Mouse (Mus musculus): ENCODE results near the gene Pomc. TPM values are rescaled to one million over a fixed set of nuclear protein-coding genes. Genes with fewer than 3 reads are reported as not detected.

Pomc gene
- total and polyA plus RNA-seq, 3 experiments: 2.5 to 3.5 (median 2.8) TPM

DNA sequence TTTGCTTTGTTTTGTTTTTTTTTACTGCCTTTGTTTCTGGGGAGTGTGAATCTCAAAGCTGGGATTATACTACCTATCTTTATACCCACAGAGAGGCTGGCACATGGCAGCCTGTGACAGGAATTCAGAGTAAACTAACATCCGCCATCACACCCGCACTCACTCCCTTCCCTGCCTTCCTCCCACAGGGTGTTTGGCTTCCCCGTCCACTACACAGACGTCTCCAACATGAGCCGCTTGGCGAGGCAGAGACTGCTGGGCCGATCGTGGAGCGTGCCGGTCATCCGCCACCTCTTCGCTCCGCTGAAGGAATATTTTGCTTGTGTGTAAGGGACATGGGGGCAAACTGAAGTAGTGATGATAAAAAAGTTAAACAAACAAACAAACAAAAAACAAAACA, 47.3 kb upstream of the Pomc start:
- peaks cover 41 to 92% of the 10 kb centered on the region in 2 experiments for H3K36me3 ChIP-seq (replicated peaks in 1 of 2; ENCODE audit: control insufficient read depth in 1 of 2, insufficient read depth in 1 of 2, low read length in 1 of 2)
- H3K27ac ChIP-seq (ENCODE audit: insufficient read depth, low read depth): no peak overlapping the region
- no peak overlapping the region for H3K4me3 ChIP-seq (replicated peaks in 1 of 3; ENCODE audit: low read depth in 2 of 3, low read length in 2 of 3, poor library complexity in 1 of 3)
- H3K4me2 ChIP-seq (ENCODE audit: insufficient read depth, low read depth, poor library complexity, severe bottlenecking): no peak overlapping the region
- H3K4me1 ChIP-seq (ENCODE audit: control insufficient read depth in 1 of 2, insufficient read depth in 2 of 2): no peaks in the 10 kb centered on the region
- H3K9me3 ChIP-seq (replicated peaks; ENCODE audit: low read length): no peaks in the 10 kb centered on the region
- TF ChIP-seq GABPA (IDR thresholded peaks at IDR 0.05; ENCODE audit: insufficient replicate concordance, low read depth, low read length): no peak
- no peak for TF ChIP-seq NELFE (IDR thresholded peaks at IDR 0.05; ENCODE audit: low read depth, low read length)
- no peak for TF ChIP-seq EP300 (IDR thresholded peaks at IDR 0.05; ENCODE audit: low read length)
- TF ChIP-seq POLR2AphosphoS2 (IDR thresholded peaks at IDR 0.05; ENCODE audit: low read depth, low read length): no peak
- no peak for TF ChIP-seq ETS1 (conservative IDR thresholded peaks at IDR 0.05; ENCODE audit: low read depth, low read length)
- no peak for TF ChIP-seq E2F4 (IDR thresholded peaks at IDR 0.05; ENCODE audit: insufficient replicate concordance, low read depth, low read length)
- no peak for TF ChIP-seq CTCF (conservative IDR thresholded peaks at IDR 0.05 in 1 of 2, IDR thresholded peaks at IDR 0.05 in 1 of 2; ENCODE audit: low read depth in 2 of 2, low read length in 2 of 2)
- DNase-seq (ENCODE audit: extremely low read depth): no peak
- no peaks in the 10 kb centered on the region for H3K27me3 ChIP-seq (replicated peaks)
- no peak overlapping the region for H3K9ac ChIP-seq (ENCODE audit: insufficient read depth, low read depth)
- dilution Hi-C loops (cut with MboI; ENCODE audit: extremely low pct_ligation_motif_present, extremely low pct_unique_long_range_greater_than_20kb, low sequenced_read_pairs) (no loop called here), in situ Hi-C loops (cut with MboI; ENCODE audit: low pct_ligation_motif_present, low pct_unique_long_range_greater_than_20kb, low sequenced_read_pairs) (no loop called here)
- no peaks in the 10 kb centered on the region for H3K79me2 ChIP-seq (replicated peaks; ENCODE audit: control insufficient read depth, extremely low read depth, insufficient read depth, poor library complexity, severe bottlenecking)

DNA sequence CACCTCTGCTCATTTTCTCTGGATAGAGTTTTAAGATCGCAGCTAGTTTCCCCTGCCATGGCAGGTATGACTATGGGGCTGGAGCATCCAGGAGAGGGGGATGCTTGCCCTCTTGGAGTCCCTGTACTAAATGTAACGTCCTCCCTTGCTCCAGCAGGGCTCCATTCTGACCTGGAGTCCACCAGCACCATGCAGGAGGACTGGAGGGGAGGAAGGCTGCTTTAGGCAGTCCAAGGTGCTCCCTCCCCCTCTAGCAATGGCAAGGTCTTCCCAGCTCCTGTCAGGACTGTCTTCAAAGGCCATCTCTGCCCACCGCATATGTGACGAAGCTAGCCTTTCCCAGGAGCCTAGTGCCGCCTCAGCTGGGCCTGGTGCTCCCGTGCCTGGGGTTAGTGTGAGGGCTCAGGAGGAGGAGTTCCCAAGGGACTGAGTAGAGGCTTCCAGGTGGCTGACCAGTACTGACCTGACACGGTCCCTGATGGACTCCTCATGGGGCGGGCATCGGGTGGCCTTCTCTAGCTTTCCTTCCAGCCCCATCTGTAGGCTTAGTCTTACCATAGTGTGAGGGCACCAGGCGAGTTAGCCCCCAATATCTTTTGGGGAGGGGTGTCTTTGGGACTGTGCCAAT, 44.2 kb upstream of the Pomc start:
- TF ChIP-seq ZNF384 (IDR thresholded peaks at IDR 0.05; ENCODE audit: low read depth, low read length) (no peak), ZC3H11A (IDR thresholded peaks at IDR 0.05; ENCODE audit: low read depth, low read length) (no peak), KAT2A (IDR thresholded peaks at IDR 0.05; ENCODE audit: insufficient replicate concordance, low read length) (no peak), BHLHE40 (IDR thresholded peaks at IDR 0.05; ENCODE audit: low read depth, low read length) (no peak), GABPA (IDR thresholded peaks at IDR 0.05; ENCODE audit: insufficient replicate concordance, low read depth, low read length) (no peak)
- H3K4me1 ChIP-seq (ENCODE audit: control insufficient read depth in 1 of 2, insufficient read depth in 2 of 2): no peaks in the 10 kb centered on the region
- peaks cover 22 to 88% of the 10 kb centered on the region in 2 experiments for H3K36me3 ChIP-seq (replicated peaks in 1 of 2; ENCODE audit: control insufficient read depth in 1 of 2, insufficient read depth in 1 of 2, low read length in 1 of 2)
- no peak overlapping the region for H3K4me3 ChIP-seq (replicated peaks in 1 of 3; ENCODE audit: low read depth in 2 of 3, low read length in 2 of 3, poor library complexity in 1 of 3)
- dilution Hi-C loops (cut with MboI; ENCODE audit: extremely low pct_ligation_motif_present, extremely low pct_unique_long_range_greater_than_20kb, low sequenced_read_pairs): no loop called here
- DNase-seq (ENCODE audit: extremely low read depth): no peak
- H3K79me2 ChIP-seq (replicated peaks; ENCODE audit: control insufficient read depth, extremely low read depth, insufficient read depth, poor library complexity, severe bottlenecking): no peaks in the 10 kb centered on the region
- no peaks in the 10 kb centered on the region for H3K27me3 ChIP-seq (replicated peaks)
- no peaks in the 10 kb centered on the region for H3K9me3 ChIP-seq (replicated peaks; ENCODE audit: low read length)
- H3K9ac ChIP-seq (ENCODE audit: insufficient read depth, low read depth): no peak overlapping the region
- no peak overlapping the region for H3K27ac ChIP-seq (ENCODE audit: insufficient read depth, low read depth)
- no peak overlapping the region for H3K4me2 ChIP-seq (ENCODE audit: insufficient read depth, low read depth, poor library complexity, severe bottlenecking)
- in situ Hi-C loops (cut with MboI; ENCODE audit: low pct_ligation_motif_present, low pct_unique_long_range_greater_than_20kb, low sequenced_read_pairs): no loop called here

DNA sequence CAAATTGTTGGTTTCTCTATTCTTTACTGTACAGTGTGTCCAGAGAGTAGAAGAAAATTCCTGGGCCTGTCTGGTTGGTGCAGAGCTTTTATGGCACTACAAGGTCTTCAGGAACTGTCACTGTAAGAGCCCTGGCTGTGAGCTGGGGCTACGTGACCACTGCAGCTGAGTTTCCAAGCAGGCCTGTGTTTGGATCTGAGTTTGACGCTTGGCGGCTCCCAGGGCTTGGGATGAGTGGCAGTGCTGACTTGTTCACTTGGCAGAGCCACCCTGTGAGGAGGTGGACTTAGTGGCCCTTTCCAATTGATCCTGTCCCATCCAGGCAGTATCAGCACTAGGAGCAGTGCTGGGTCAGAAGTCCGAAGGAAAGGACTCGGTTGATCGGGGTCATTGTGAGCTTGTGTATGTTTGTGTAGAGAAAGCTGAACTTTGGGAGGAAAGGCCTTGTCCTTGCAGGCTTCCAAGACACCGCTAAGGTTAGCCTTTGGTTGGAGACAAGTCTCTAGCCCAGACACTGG, 42.9 kb upstream of the Pomc start:
- Histone ChIP-seq H3K4me3 (replicated peaks in 1 of 3; ENCODE audit: low read depth in 2 of 3, low read length in 2 of 3, poor library complexity in 1 of 3) (no peak overlapping the region), H3K4me1 (ENCODE audit: control insufficient read depth in 1 of 2, insufficient read depth in 2 of 2) (no peaks in the 10 kb centered on the region), H3K27ac (ENCODE audit: insufficient read depth, low read depth) (no peak overlapping the region), H3K27me3 (replicated peaks) (no peaks in the 10 kb centered on the region), H3K36me3 (replicated peaks in 1 of 2; ENCODE audit: control insufficient read depth in 1 of 2, insufficient read depth in 1 of 2, low read length in 1 of 2) (peaks cover 13 to 77% of the 10 kb centered on the region in 2 experiments), H3K4me2 (ENCODE audit: insufficient read depth, low read depth, poor library complexity, severe bottlenecking) (no peak overlapping the region), H3K9me3 (replicated peaks; ENCODE audit: low read length) (no peaks in the 10 kb centered on the region), H3K79me2 (replicated peaks; ENCODE audit: control insufficient read depth, extremely low read depth, insufficient read depth, poor library complexity, severe bottlenecking) (no peaks in the 10 kb centered on the region), H3K9ac (ENCODE audit: insufficient read depth, low read depth) (no peak overlapping the region)
- in situ Hi-C loops (cut with MboI; ENCODE audit: low pct_ligation_motif_present, low pct_unique_long_range_greater_than_20kb, low sequenced_read_pairs): no loop called here
- TF ChIP-seq MEF2A (IDR thresholded peaks at IDR 0.05; ENCODE audit: borderline replicate concordance, low read depth, low read length) (no peak), CHD1 (IDR thresholded peaks at IDR 0.05; ENCODE audit: low read depth, low read length) (no peak), HCFC1 (IDR thresholded peaks at IDR 0.05; ENCODE audit: low read depth, low read length) (no peak), MAFK (IDR thresholded peaks at IDR 0.05; ENCODE audit: insufficient replicate concordance, low read length) (no peak), POLR2A (IDR thresholded peaks at IDR 0.05; ENCODE audit: low read depth, low read length) (no peak), TBP (conservative IDR thresholded peaks at IDR 0.05; ENCODE audit: low read depth, low read length) (no peak), TCF12 (IDR thresholded peaks at IDR 0.05; ENCODE audit: low read depth, low read length) (no peak), CHD2 (IDR thresholded peaks at IDR 0.05; ENCODE audit: low read length) (no peak), JUND (conservative IDR thresholded peaks at IDR 0.05; ENCODE audit: low read depth, low read length) (no peak), PAX5 (IDR thresholded peaks at IDR 0.05; ENCODE audit: low read length) (no peak)
- no peak for DNase-seq (ENCODE audit: extremely low read depth)
- dilution Hi-C loops (cut with MboI; ENCODE audit: extremely low pct_ligation_motif_present, extremely low pct_unique_long_range_greater_than_20kb, low sequenced_read_pairs): no loop called here
